Mouse (Mus musculus) liver, embryonic 14.5 days (tissue): Measurements from ENCODE around the gene Srm. TPM values are rescaled to one million over a fixed set of nuclear protein-coding genes. Genes with fewer than 3 reads are reported as not detected.

Experiments used
- ATAC-seq: fragments of 200-750 bp; cut with Nextera tagmentation; 2 replicates; pipeline ENCODE4 v1.8.0; 2017; ENCODE audit warnings: moderate number of reproducible peaks, mild to moderate bottlenecking, moderate library complexity; ENCODE audit not compliant: insufficient read depth
- DNase-seq, 3 experiments: peaks; one replicate each; pipeline ENCODE4 v3.0.0-alpha.2; 2012 to 2013; ENCODE audit warnings: low read depth in 3 of 3, low spot score in 3 of 3
- H3K27ac ChIP-seq: fragments of 300-500 bp; sonication (generic); 2 replicates; pipeline ENCODE4 v1.5.1; 2014; ENCODE audit warnings: moderate library complexity, mild to moderate bottlenecking, control low read depth, inconsistent platforms
- H3K27me3 ChIP-seq: fragments of 300-500 bp; sonication (generic); 2 replicates; pipeline ENCODE4 v1.6.1; 2014; ENCODE audit warnings: mild to moderate bottlenecking, low read length, moderate library complexity; ENCODE audit not compliant: control insufficient read depth, insufficient read depth
- H3K36me3 ChIP-seq: fragments of 300-500 bp; sonication (generic); replicated peaks from 2 replicates; pipeline ENCODE4 v1.6.1; 2014; ENCODE audit warnings: low read depth; ENCODE audit not compliant: control insufficient read depth, insufficient read depth
- H3K4me1 ChIP-seq, 2 experiments: fragments of 200-500 bp in 1 of 2; fragments of 300-500 bp in 1 of 2; sonication (generic) in 1 of 2; replicated peaks; 2 replicates each; pipeline ENCODE4 v1.6.1; 2012 to 2014; ENCODE audit warnings: antibody characterized with exemption in 1 of 2, inconsistent platforms in 1 of 2, low read length in 1 of 2; ENCODE audit not compliant: control insufficient read depth in 2 of 2, insufficient read depth in 2 of 2
- H3K4me2 ChIP-seq: fragments of 300-500 bp; sonication (generic); 2 replicates; pipeline ENCODE4 v1.6.1; 2014; ENCODE audit warnings: low read depth, mild to moderate bottlenecking, control low read depth, moderate library complexity
- H3K4me3 ChIP-seq, 2 experiments: fragments of 200-500 bp in 1 of 2; fragments of 300-500 bp in 1 of 2; sonication (generic) in 1 of 2; 2 replicates each; pipeline ENCODE4 v1.5.1; 2012 to 2014; ENCODE audit warnings: low read depth in 2 of 2, low read length in 2 of 2, mild to moderate bottlenecking in 2 of 2, control low read depth in 1 of 2, inconsistent platforms in 1 of 2, moderate library complexity in 1 of 2; ENCODE audit not compliant: insufficient read depth in 1 of 2
- H3K9ac ChIP-seq: fragments of 300-500 bp; sonication (generic); replicated peaks from 2 replicates; pipeline ENCODE4 v1.6.1; 2014; ENCODE audit warnings: mild to moderate bottlenecking, control low read depth, moderate library complexity
- H3K9me3 ChIP-seq: fragments of 300-500 bp; sonication (generic); 2 replicates; pipeline ENCODE4 v1.6.1; 2016; ENCODE audit warnings: low read length, mixed read lengths; ENCODE audit not compliant: control insufficient read depth
- CTCF ChIP-seq: IDR thresholded peaks from 2 replicates; pipeline ENCODE4 v1.5.1; 2016; ENCODE audit warnings: antibody characterized with exemption, low read depth, control low read depth
- EP300 ChIP-seq: IDR thresholded peaks from 2 replicates; pipeline ENCODE4 v1.6.1; 2016; ENCODE audit warnings: antibody characterized with exemption, low read depth
- WGBS: fragments of 180-500 bp; shearing (Covaris S2); extraction: QIAGEN DNeasy Blood & Tissue Kit; methylation state at CpG from one replicate; pipeline ENCODE4 v1.1.7; 2014; ENCODE audit not compliant: insufficient replicate concordance; 5-methylcytosine and 5-hydroxymethylcytosine counted together
- polyA plus RNA-seq, 2 experiments: library from polyadenylated mRNA; depleted of rRNA in 1 of 2; stranded (reverse) in 1 of 2; unstranded in 1 of 2; fragments of >200 nt; fragmentation: Nextera tagmentation in 1 of 2; extraction: Ambion mirVana in 1 of 2; gene quantifications; 2 replicates each; pipeline versions ENCODE4 v1.2.1 to v1.2.3; 2012 to 2014

Srm gene
- polyA plus RNA-seq, 2 experiments, result 86.1 to 129 TPM

GRCm38 (mm10) chr4:148623609-148624008, 32.3 kb downstream of the Srm start:
- DNase-seq (no peak), ATAC-seq (no peak)
- Histone ChIP-seq H3K4me2 (peak overlapping the region; percentile 4; the same call in 1 of the 2 replicates), H3K9ac (no peak overlapping the region), H3K4me3 (no peak overlapping the region), H3K36me3 (peaks cover 65% of the 10 kb centered on the region), H3K4me1 (peaks cover 6 to 18% of the 10 kb centered on the region in 2 experiments; a peak in 3 of 4 replicates), H3K27me3 (no peaks in the 10 kb centered on the region), H3K9me3 (no peaks in the 10 kb centered on the region), H3K27ac (no peak overlapping the region)
- WGBS, result 78% methylated on average over 4 of the region's 4 CpGs
- TF ChIP-seq CTCF, result no peak
- no peak for TF ChIP-seq EP300

- TF ChIP-seq CTCF (no peak), EP300 (no peak)
Observed at GRCm38 (mm10) chr4:148625010-148625409, 33.7 kb downstream of the Srm start.

GRCm38 (mm10) chr4:148625756-148626622, 34.7 kb downstream of the Srm start:
- peaks cover 42% of the 10 kb centered on the region for H3K36me3 ChIP-seq
- no peaks in the 10 kb centered on the region for H3K9me3 ChIP-seq
- TF ChIP-seq CTCF (no peak), EP300 (no peak)
- H3K27me3 ChIP-seq, result no peaks in the 10 kb centered on the region
- DNase-seq, result peak; percentile 30 to 54 (median 31)
- H3K4me2 ChIP-seq, result peak overlapping the region; percentile 97
- WGBS, result under 1% methylated on average over 57 of the region's 57 CpGs
- H3K9ac ChIP-seq, result peak overlapping the region; percentile 100
- peak overlapping the region; percentile 77 to 97 for H3K4me3 ChIP-seq
- H3K4me1 ChIP-seq, result peaks cover 6 to 18% of the 10 kb centered on the region in 2 experiments; a peak in 3 of 4 replicates
- ATAC-seq, result peak; percentile 64
- H3K27ac ChIP-seq, result peak overlapping the region; percentile 84

More at GRCm38 (mm10) chr4:148625010-148625409, 33.7 kb downstream of the Srm start:
- H3K27ac ChIP-seq, result no peak overlapping the region
- H3K9me3 ChIP-seq, result no peaks in the 10 kb centered on the region
- ATAC-seq (no peak), DNase-seq (no peak)
- peak overlapping the region; percentile 97 for H3K4me2 ChIP-seq
- H3K9ac ChIP-seq, result no peak overlapping the region
- H3K4me1 ChIP-seq, result peaks cover 6 to 18% of the 10 kb centered on the region in 2 experiments; a peak in 3 of 4 replicates
- H3K27me3 ChIP-seq, result no peaks in the 10 kb centered on the region
- 78% methylated on average over 10 of the region's 10 CpGs for WGBS
- H3K36me3 ChIP-seq, result peaks cover 51% of the 10 kb centered on the region
- peak overlapping the region; percentile 29 to 97; a peak in 3 of 4 replicates for H3K4me3 ChIP-seq

- peak; percentile 30; the same call in 1 of the 2 replicates for TF ChIP-seq CTCF
- TF ChIP-seq EP300, result peak; percentile 67
- DNase-seq (peak; percentile 86 to 90 (median 88)), ATAC-seq (peak; percentile 94)
- Histone ChIP-seq H3K9me3 (no peaks in the 10 kb centered on the region), H3K36me3 (peaks cover 35% of the 10 kb centered on the region), H3K27me3 (no peaks in the 10 kb centered on the region), H3K27ac (peak within 1 kb of the TSS; percentile 84), H3K4me3 (peak within 1 kb of the TSS; percentile 77 to 97), H3K9ac (peak within 1 kb of the TSS; percentile 100), H3K4me2 (peak within 1 kb of the TSS; percentile 97), H3K4me1 (peaks cover 6 to 18% of the 10 kb centered on the region in 2 experiments; a peak in 3 of 4 replicates)
- WGBS, result under 1% methylated on average over 51 of the region's 51 CpGs
Observed at GRCm38 (mm10) chr4:148626623-148627185, 35.4 kb downstream of the Srm start, which contains the start of gene Tardbp. Gene Tardbp (minus strand): TSS chr4:148627019.

- WGBS, result 60% methylated on average over 3 of the region's 3 CpGs
- DNase-seq (no peak), ATAC-seq (peak; percentile 0; the same call in 1 of the 2 replicates)
- TF ChIP-seq EP300, result no peak
- no peak for TF ChIP-seq CTCF
- Histone ChIP-seq H3K4me1 (peaks cover 6 to 18% of the 10 kb centered on the region in 2 experiments; a peak in 3 of 4 replicates), H3K4me3 (peak overlapping the region in 1 of 2 experiments; percentile 97; a peak in 2 of 4 replicates), H3K4me2 (peak overlapping the region; percentile 97), H3K27me3 (no peaks in the 10 kb centered on the region), H3K36me3 (peaks cover 30% of the 10 kb centered on the region), H3K27ac (no peak overlapping the region; the same call in 1 of the 2 replicates), H3K9ac (peak overlapping the region; percentile 100), H3K9me3 (no peaks in the 10 kb centered on the region)
Observed at GRCm38 (mm10) chr4:148627246-148627645, 35.9 kb downstream of the Srm start.
